Mouse (Mus musculus) stomach, postnatal 0 days (tissue): ENCODE results near the gene Nlrc5.

Experiments used
- CTCF ChIP-seq: IDR thresholded peaks from 2 replicates; pipeline ENCODE4 v1.5.1; 2016; ENCODE audit warnings: antibody characterized with exemption, low read depth, mild to moderate bottlenecking, moderate library complexity
- EP300 ChIP-seq: optimal IDR thresholded peaks from 2 replicates; pipeline ENCODE3; 2016; ENCODE audit warnings: antibody characterized with exemption

GRCm38 (mm10) chr8:94409523-94409922 lies 24.6 kb upstream of the Nlrc5 start:
- TF ChIP-seq CTCF (no peak), EP300 (no peak)
